Mouse (Mus musculus) layer of hippocampus, postnatal 10 days (tissue): ENCODE results near the gene Lsamp. TPM values are rescaled to one million over a fixed set of nuclear protein-coding genes. Genes with fewer than 3 reads are reported as not detected.

Experiments
- DNase-seq, 2 experiments: peaks; one replicate each; pipeline ENCODE4 v3.0.0; 2021; ENCODE audit warnings: low spot score in 2 of 2
- microRNA-seq, 2 experiments: library from miRNA; unstranded; fragments of <30 nt; microRNA quantifications; one replicate each; pipeline ENCODE4 v1.2.0; 2021
- total RNA-seq, 2 experiments: library from RNA; stranded (reverse); gene quantifications; 2 replicates each; pipeline ENCODE4 v1.2.3; 2021

The Lsamp gene
- total RNA-seq, 2 experiments from 2014 or later: 527 to 565 TPM

DNA sequence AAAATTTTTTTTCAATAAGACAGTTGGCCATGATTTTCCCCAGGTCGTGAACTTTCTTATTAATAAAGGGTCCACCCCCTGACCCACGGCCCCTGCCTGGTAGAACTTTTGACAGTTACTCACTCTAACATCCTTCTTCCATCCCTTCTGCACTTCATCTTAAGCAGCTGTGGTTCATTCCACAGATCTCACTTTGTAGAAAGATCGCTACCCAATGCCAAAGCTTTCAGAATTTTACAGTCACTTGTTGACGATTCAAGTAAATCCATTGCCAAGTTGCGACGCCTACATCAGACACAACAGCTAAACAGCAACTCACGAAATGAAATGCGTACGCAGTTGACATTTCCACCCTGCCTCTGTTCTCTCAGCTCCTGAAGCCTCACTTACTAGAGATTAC lies 2184.1 kb downstream of the Lsamp start:
- DNase-seq: no peak

- peak; percentile 80 to 86 for DNase-seq
Measured at GRCm38 (mm10) chr16:42169447-42170140, 2185.4 kb downstream of the Lsamp start.

GRCm38 (mm10) chr16:42172476-42172875 lies 2188.3 kb downstream of the Lsamp start:
- peak; percentile 91 to 93 for DNase-seq

GRCm38 (mm10) chr16:42178866-42179265 lies 2194.7 kb downstream of the Lsamp start:
- no peak for DNase-seq

GRCm38 (mm10) chr16:42180025-42180424 lies 2195.9 kb downstream of the Lsamp start:
- DNase-seq: no peak

DNA sequence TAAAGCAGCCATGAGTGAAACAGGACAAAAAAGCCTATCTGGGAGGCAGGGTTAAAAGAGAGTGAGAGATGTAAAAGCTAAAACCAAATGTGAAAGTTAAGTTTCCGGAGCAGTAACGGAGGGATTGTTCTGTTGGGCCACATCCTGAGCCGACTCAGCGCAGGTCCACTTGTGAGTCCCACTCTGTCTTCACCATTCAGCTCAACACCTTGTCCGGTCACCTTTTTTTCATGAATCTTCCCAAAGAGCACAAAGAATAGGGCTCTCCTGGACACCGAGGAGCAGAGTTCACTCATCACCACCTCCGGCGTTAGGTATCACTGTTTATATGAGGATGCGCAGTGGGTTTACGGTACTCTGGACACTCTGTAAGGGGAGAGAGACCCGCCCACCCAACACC lies 2196.3 kb downstream of the Lsamp start:
- no peak for DNase-seq

DNA sequence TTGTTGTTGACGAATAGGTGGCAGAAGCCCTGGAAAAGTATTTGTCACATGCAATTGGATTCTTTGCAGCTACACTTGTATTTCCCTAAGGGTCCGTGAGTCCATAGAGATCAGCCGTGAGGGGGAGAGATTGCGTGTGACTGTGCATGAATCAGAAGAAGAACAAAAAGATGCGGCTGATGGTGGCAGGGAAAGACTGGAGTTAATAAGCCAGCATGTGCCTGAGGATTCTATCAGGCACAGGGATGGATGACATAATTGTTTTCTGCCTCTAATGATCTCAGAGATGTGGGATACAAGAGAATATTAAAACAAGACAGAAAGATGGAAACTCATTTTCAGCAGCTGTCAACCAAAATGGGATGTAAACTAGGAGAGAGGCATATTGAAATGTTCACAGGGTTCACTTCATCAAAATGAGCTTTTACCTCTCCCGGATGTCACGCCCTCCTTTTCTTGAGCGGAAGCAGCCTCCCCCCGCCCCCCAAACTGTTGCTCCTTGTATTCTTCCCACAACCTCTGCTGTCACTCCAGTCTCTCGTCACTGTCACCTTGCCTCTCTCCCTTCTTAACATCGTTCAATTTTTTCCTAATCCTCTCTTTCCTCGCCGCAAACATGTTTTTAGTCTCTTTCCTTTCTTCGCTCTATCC lies 2205.4 kb downstream of the Lsamp start:
- DNase-seq: no peak

GRCm38 (mm10) chr16:42190114-42191045 lies 2206.2 kb downstream of the Lsamp start:
- DNase-seq: peak; percentile 95 to 96

Small RNA genes within 50 kb of the gene (microRNA-seq; reads per million reads assigned to microRNA genes)
- gene Gm27887 (0 reads per million in 2 experiments), gene Gm47276 (0 reads per million in 2 experiments)
